Mouse (Mus musculus): Measurements from ENCODE around the gene Olfr221.

Olfr221 gene

GRCm38 (mm10) chr14:52006241-52006640 is 36.0 kb downstream of the Olfr221 start:
- DNase-seq (ENCODE audit: low read depth, low spot score), result no peak

DNA sequence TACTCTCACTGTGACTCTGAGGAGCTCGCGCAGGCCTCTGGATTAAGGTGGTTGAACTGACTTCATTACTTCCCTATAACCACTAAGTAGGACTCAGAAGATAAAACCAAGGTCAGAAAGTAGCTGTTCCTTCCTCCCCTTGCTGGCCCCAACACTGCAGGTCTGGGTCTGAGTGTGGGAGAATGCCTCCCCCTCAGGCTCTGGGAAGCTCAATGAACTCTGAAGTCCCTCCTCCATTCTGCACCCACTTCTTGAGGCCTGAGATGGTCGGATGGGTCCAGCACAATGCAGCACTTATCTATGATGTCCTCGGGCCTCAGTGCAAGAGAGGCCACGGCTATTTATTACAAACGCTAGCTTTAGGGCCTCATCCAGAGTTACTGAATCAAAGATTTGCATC is 36.6 kb downstream of the Olfr221 start:
- DNase-seq (ENCODE audit: low read depth, low spot score), result no peak

DNA sequence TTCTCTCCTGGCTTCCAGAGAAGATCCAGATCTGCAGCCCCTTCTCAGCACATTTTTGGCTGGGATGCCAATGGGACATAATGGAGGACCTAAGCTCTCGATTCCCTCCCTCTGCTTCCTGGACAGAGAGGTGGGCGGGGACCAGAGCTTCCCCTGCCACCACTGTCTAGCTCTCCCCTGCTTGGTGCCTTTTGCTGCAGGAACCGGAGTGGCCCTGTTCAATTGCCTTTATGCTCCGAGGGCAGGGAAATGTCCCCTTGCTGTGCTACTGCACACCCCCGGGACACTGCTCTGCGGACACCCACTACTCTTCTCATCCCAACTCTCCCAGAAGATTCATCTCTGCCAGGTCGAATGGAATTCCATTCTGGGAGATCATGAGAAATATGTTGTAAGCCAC is 37.1 kb downstream of the Olfr221 start:
- no peak for DNase-seq (ENCODE audit: low read depth, low spot score)

DNA sequence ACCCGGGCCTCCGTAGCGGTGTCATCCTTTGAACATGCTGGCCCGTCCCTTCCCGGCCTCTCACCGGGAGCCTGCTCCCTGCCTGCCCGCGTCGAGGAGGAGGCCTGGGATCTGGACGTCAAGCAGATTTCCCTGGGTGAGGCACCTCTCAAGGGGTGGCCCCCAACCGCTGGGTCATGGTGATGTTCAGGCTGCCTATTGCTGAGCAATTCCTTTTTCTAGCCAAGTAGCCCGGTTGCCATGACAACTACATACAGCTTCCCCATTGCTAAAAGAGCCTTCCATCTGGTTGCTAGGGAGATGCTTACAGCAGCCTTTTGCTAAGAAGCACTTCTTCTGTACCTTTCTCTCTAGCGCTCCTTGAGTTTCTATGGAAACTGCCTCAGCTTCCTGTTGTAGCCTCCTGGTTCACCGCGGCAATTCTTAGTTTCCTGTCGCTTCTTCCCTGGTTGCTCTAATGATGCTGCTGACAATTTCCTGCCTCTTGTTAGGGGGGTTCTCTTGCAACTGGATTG is 38.2 kb downstream of the Olfr221 start:
- DNase-seq (ENCODE audit: low read depth, low spot score), result peak; percentile 86

- no peak for DNase-seq (ENCODE audit: low read depth, low spot score)
Measured at GRCm38 (mm10) chr14:51997483-51997882, 44.8 kb downstream of the Olfr221 start.

- no peak for DNase-seq (ENCODE audit: low read depth, low spot score)
Measured at GRCm38 (mm10) chr14:51996866-51997265, 45.4 kb downstream of the Olfr221 start.

DNA sequence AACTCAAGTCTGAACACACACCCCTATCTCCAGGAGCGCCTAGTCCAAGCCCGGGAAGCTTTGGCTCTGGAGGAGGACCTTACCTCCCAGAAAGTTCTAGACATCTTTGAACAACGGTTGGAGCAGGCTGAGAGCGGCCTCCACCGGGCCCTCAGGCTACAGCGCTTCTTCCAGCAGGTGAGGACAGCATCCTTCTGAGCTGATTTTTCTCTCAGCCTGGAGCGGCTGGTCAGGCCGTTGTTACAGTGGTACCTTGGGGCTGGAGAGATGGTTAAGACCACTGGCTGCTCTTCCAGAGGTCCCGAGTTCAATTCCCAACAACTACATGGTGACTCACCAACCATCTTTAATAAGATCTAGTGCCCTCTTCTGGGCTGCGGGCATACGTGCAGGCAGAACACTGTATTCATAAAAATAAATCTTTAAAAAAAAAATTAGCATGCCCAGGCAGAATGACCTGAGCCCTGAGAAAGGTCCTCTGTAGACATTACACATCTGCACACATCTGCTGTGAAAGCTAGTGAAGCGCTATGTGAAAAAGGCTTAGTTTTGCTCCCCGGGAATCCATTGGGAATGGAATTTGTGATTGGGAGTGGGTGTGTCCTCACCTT is 45.9 kb downstream of the Olfr221 start:
- no peak for DNase-seq (ENCODE audit: low read depth, low spot score)

- no peak for DNase-seq (ENCODE audit: low read depth, low spot score)
Measured at GRCm38 (mm10) chr14:51995219-51995871, 46.9 kb downstream of the Olfr221 start.

- DNase-seq (ENCODE audit: low read depth, low spot score), result no peak
Measured at GRCm38 (mm10) chr14:51994453-51994852, 47.8 kb downstream of the Olfr221 start.

GRCm38 (mm10) chr14:51989461-51989970 is 52.7 kb downstream of the Olfr221 start:
- DNase-seq (ENCODE audit: low read depth, low spot score), result no peak

DNA sequence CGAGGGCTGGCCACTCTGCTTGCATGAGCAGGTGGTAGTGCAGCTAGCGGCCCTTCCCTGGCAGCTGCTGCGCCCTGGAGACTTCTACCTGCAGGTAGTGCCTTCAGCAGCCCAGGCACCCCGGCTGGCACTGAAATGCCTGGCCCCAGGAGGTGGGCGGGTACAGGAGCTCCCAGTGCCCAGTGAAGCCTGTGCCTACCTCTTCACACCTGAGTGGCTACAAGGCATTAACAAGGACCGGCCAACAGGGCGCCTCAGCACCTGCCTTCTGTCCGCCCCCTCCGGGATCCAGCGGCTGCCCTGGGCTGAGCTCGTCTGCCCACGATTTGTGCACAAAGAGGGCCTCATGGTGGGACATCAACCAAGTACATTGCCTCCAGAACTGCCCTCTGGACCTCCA is 53.5 kb downstream of the Olfr221 start:
- no peak for DNase-seq (ENCODE audit: low read depth, low spot score)

- no peak for DNase-seq (ENCODE audit: low read depth, low spot score)
Measured at GRCm38 (mm10) chr14:51987177-51987576, 55.1 kb downstream of the Olfr221 start.

DNA sequence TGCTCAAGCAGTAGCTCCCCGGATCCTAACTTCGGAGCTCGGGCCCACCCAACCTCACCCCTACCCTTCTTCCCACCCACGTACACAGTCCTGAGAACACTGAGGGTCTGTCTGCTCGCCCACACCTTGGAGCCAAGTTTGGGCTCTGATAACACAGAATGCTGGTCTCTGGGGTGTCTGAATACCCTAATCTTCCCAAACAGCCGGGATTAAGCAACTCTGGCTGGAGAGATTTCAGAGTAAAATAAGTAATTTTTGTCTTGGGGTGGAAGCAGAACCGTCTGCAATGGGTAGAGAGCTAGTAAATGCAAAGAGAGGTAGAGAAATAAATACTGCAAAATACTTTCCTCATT is 56.1 kb downstream of the Olfr221 start:
- DNase-seq (ENCODE audit: low read depth, low spot score), result no peak

DNA sequence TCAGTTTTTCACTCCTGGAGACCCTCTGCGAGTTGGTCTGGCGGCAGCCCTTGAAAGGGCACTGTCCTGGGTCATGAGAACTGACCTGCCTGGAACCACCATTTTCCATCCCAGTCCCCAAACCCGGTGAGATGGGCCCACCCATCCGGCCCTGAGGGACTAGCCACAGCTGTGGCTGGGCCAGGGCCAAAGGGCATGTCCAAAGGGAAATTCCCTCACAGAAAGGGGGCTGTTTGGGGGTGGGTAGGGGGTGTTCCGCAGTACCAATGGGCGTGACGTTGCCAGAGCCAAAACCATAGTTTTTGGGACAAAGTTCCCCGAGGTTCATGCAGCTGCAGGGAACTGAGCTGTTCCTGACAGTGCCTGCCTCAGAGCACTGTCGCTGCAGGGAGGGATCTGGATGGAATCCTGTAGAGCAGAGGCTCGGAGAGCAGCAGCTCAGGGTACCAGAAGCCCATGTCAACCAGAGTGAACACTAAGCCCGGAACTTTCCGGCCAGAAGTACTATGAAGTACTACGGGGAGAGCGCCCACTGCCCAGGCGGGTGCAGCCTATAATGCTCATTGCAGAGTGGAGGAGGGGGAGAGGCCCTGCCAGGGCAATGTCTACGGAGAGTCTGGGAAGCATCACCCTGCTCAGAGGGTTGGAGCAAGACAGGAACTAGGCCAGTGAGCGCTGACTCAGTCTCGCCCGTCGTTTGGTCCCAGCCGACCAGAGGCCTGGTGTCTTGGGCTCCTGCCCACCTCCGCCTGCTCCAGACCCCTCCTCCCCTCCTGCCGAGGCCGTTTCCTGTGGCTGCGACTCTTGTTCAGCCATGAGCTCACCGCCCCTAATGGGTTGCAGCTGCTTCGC is 56.7 kb downstream of the Olfr221 start:
- DNase-seq (ENCODE audit: low read depth, low spot score), result no peak

GRCm38 (mm10) chr14:51984247-51985231 is 57.7 kb downstream of the Olfr221 start, which contains the start of gene Arhgef40:
TSS of gene Arhgef40 (plus strand) at chr14:51984719.
- peak; percentile 39 for DNase-seq (ENCODE audit: low read depth, low spot score)

Data from CD4-positive helper T cell, adult 2 months (primary cell).